Mouse (Mus musculus): ENCODE data around the gene Slc25a26. TPM values are rescaled to one million over a fixed set of nuclear protein-coding genes. Genes with fewer than 3 reads are reported as not detected.

The Slc25a26 gene
- polyA plus RNA-seq, 1 experiment from 2014 or later = 8.1 TPM

DNA sequence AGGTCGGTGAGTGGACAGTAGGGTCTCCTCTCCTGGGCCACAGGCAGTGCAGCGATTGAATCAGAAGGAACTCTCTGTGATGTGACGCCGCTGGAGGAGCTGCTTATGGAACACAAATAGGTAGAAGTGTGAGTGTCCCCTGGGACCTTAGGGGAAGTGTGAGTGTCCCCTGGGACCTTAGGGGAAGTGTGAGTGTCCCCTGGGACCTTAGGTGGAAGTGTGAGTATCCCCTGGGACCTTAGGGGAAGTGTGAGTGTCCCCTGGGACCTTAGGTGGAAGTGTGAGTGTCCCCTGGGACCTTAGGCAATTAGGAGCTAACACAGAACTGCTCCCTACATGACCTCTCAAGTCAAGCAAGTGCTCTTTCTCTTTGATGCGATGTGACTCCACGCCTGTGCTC, 18.0 kb downstream of the Slc25a26 start:
- no peaks in the 10 kb centered on the region for H3K27me3 ChIP-seq (ENCODE audit: control insufficient read depth, insufficient read depth, low read length)

GRCm38 (mm10) chr6:94524335-94524734, 24.2 kb downstream of the Slc25a26 start:
- Histone ChIP-seq H3K4me2 (replicated peaks; ENCODE audit: low read depth, low read length) (no peak overlapping the region), H3K4me1 (ENCODE audit: control insufficient read depth, insufficient read depth, low read length) (no peaks in the 10 kb centered on the region), H3K27ac (ENCODE audit: low read length) (no peak overlapping the region), H3K36me3 (ENCODE audit: control insufficient read depth, insufficient read depth, low read length) (no peaks in the 10 kb centered on the region), H3K4me3 (ENCODE audit: low read depth, low read length) (no peak overlapping the region), H3K27me3 (ENCODE audit: control insufficient read depth, insufficient read depth, low read length) (no peaks in the 10 kb centered on the region), H3K9ac (replicated peaks; ENCODE audit: low read depth, low read length) (no peak overlapping the region), H3K9me3 (ENCODE audit: control insufficient read depth, low read depth, low read length) (no peaks in the 10 kb centered on the region)
- no peak for ATAC-seq (ENCODE audit: insufficient number of reproducible peaks, insufficient read depth, low FRiP score, low read depth)
- WGBS = 34% methylated on average over 2 of the region's 2 CpGs

More for the DNA sequence above, 18.0 kb downstream of the Slc25a26 start:
- H3K27ac ChIP-seq (ENCODE audit: low read length) = no peak overlapping the region
- no peaks in the 10 kb centered on the region for H3K4me1 ChIP-seq (ENCODE audit: control insufficient read depth, insufficient read depth, low read length)
- 95% methylated on average over 6 of the region's 6 CpGs for WGBS
- no peak for ATAC-seq (ENCODE audit: insufficient number of reproducible peaks, insufficient read depth, low FRiP score, low read depth)
- no peak overlapping the region for H3K4me2 ChIP-seq (replicated peaks; ENCODE audit: low read depth, low read length)
- no peak overlapping the region for H3K9ac ChIP-seq (replicated peaks; ENCODE audit: low read depth, low read length)
- no peaks in the 10 kb centered on the region for H3K9me3 ChIP-seq (ENCODE audit: control insufficient read depth, low read depth, low read length)
- no peak overlapping the region for H3K4me3 ChIP-seq (ENCODE audit: low read depth, low read length)
- H3K36me3 ChIP-seq (ENCODE audit: control insufficient read depth, insufficient read depth, low read length) = no peaks in the 10 kb centered on the region

GRCm38 (mm10) chr6:94530756-94531155, 30.6 kb downstream of the Slc25a26 start:
- WGBS = 71% methylated on average over 7 of the region's 7 CpGs
- H3K9me3 ChIP-seq (ENCODE audit: control insufficient read depth, low read depth, low read length) = no peaks in the 10 kb centered on the region
- ATAC-seq (ENCODE audit: insufficient number of reproducible peaks, insufficient read depth, low FRiP score, low read depth) = no peak

DNA sequence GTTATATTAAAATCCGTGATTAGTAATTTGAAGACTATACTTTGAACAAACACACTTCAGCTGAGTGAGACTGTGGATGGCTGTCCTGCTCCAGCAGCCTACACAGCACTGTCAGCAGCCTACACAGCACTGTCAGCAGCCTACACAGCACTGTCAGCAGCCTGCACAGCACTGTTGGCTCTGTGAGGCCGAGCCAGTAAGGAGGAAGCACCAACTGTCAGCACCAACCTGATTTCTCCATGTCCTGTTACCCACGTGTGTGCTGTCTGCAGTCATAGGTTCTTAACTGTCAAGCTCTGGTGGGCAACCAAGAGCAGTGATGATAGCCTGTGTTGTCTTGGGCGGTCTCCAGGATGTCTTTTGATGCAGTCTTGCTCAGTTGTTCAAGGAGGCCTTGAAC, 32.0 kb downstream of the Slc25a26 start:
- no peak for ATAC-seq (ENCODE audit: insufficient number of reproducible peaks, insufficient read depth, low FRiP score, low read depth)

More at GRCm38 (mm10) chr6:94530756-94531155, 30.6 kb downstream of the Slc25a26 start:
- Histone ChIP-seq H3K9ac (replicated peaks; ENCODE audit: low read depth, low read length) (no peak overlapping the region), H3K27ac (ENCODE audit: low read length) (no peak overlapping the region), H3K27me3 (ENCODE audit: control insufficient read depth, insufficient read depth, low read length) (no peaks in the 10 kb centered on the region), H3K36me3 (ENCODE audit: control insufficient read depth, insufficient read depth, low read length) (no peaks in the 10 kb centered on the region), H3K4me2 (replicated peaks; ENCODE audit: low read depth, low read length) (no peak overlapping the region), H3K4me1 (ENCODE audit: control insufficient read depth, insufficient read depth, low read length) (no peaks in the 10 kb centered on the region), H3K4me3 (ENCODE audit: low read depth, low read length) (no peak overlapping the region)

DNA sequence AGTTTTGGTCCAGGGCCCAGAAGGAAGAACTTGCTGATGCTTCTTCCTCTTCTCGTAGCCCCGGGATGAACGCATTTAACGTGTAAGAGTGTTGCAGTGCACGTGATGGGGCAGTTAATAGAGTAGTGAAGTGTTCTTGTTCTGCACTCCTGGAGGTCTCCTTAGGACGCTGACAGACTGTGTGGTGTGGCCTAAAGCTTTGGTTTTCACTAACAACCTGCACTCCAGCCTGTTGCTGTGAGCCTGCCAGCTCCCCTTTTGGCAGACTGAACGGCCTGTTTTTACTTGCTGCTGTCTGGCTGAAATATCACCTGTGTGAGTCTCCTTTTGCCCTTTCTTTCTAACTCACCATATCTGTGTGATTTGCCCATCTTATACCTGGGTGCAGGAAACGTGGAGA, 36.3 kb downstream of the Slc25a26 start:
- no peak overlapping the region for H3K9ac ChIP-seq (replicated peaks; ENCODE audit: low read depth, low read length)
- peaks cover 33% of the 10 kb centered on the region for H3K4me1 ChIP-seq (ENCODE audit: control insufficient read depth, insufficient read depth, low read length)
- 71% methylated on average over 8 of the region's 8 CpGs for WGBS
- no peak overlapping the region for H3K27ac ChIP-seq (ENCODE audit: low read length)
- no peak overlapping the region for H3K4me2 ChIP-seq (replicated peaks; ENCODE audit: low read depth, low read length)
- no peak overlapping the region for H3K4me3 ChIP-seq (ENCODE audit: low read depth, low read length)
- H3K9me3 ChIP-seq (ENCODE audit: control insufficient read depth, low read depth, low read length) = no peaks in the 10 kb centered on the region
- ATAC-seq (ENCODE audit: insufficient number of reproducible peaks, insufficient read depth, low FRiP score, low read depth) = no peak
- no peaks in the 10 kb centered on the region for H3K27me3 ChIP-seq (ENCODE audit: control insufficient read depth, insufficient read depth, low read length)
- H3K36me3 ChIP-seq (ENCODE audit: control insufficient read depth, insufficient read depth, low read length) = no peaks in the 10 kb centered on the region

More for the DNA sequence above, 32.0 kb downstream of the Slc25a26 start:
- H3K27ac ChIP-seq (ENCODE audit: low read length) = no peak overlapping the region
- 78% methylated on average over 4 of the region's 4 CpGs for WGBS
- no peaks in the 10 kb centered on the region for H3K27me3 ChIP-seq (ENCODE audit: control insufficient read depth, insufficient read depth, low read length)
- H3K9ac ChIP-seq (replicated peaks; ENCODE audit: low read depth, low read length) = no peak overlapping the region
- no peaks in the 10 kb centered on the region for H3K9me3 ChIP-seq (ENCODE audit: control insufficient read depth, low read depth, low read length)
- H3K36me3 ChIP-seq (ENCODE audit: control insufficient read depth, insufficient read depth, low read length) = no peaks in the 10 kb centered on the region
- H3K4me2 ChIP-seq (replicated peaks; ENCODE audit: low read depth, low read length) = no peak overlapping the region
- H3K4me1 ChIP-seq (ENCODE audit: control insufficient read depth, insufficient read depth, low read length) = peaks cover 9% of the 10 kb centered on the region
- H3K4me3 ChIP-seq (ENCODE audit: low read depth, low read length) = no peak overlapping the region

- no peaks in the 10 kb centered on the region for H3K9me3 ChIP-seq (ENCODE audit: control insufficient read depth, low read depth, low read length)
- 57% methylated on average over 1 of the region's 1 CpGs for WGBS
- no peak for ATAC-seq (ENCODE audit: insufficient number of reproducible peaks, insufficient read depth, low FRiP score, low read depth)
- H3K4me1 ChIP-seq (ENCODE audit: control insufficient read depth, insufficient read depth, low read length) = peaks cover 34% of the 10 kb centered on the region
- H3K27ac ChIP-seq (ENCODE audit: low read length) = peak overlapping the region; percentile 72
- no peaks in the 10 kb centered on the region for H3K27me3 ChIP-seq (ENCODE audit: control insufficient read depth, insufficient read depth, low read length)
- H3K4me3 ChIP-seq (ENCODE audit: low read depth, low read length) = no peak overlapping the region
- H3K9ac ChIP-seq (replicated peaks; ENCODE audit: low read depth, low read length) = no peak overlapping the region
- H3K4me2 ChIP-seq (replicated peaks; ENCODE audit: low read depth, low read length) = no peak overlapping the region
- H3K36me3 ChIP-seq (ENCODE audit: control insufficient read depth, insufficient read depth, low read length) = no peaks in the 10 kb centered on the region
Measured at GRCm38 (mm10) chr6:94537652-94538051, 37.5 kb downstream of the Slc25a26 start.

DNA sequence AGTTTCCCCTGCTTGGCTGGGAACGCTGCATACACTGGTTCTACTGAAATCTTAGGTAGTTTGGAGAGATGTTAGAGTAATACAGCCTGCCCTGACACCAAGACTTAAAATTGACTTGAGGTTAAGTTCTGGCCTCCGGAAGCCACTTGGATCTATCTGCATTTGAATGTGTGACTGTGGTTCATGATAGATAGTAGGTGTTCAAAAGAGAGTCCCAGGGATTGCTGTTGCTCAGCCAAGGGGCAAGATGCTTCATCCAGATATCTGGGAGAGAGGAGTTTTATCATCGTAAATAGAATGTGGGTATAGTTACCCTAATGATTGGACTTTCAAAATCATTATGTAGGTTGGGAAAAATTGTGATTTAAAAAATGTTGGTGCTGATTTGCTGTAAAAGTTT, 40.0 kb downstream of the Slc25a26 start:
- Histone ChIP-seq H3K36me3 (ENCODE audit: control insufficient read depth, insufficient read depth, low read length) (no peaks in the 10 kb centered on the region), H3K4me3 (ENCODE audit: low read depth, low read length) (no peak overlapping the region), H3K9me3 (ENCODE audit: control insufficient read depth, low read depth, low read length) (no peaks in the 10 kb centered on the region), H3K4me2 (replicated peaks; ENCODE audit: low read depth, low read length) (no peak overlapping the region), H3K27ac (ENCODE audit: low read length) (no peak overlapping the region), H3K4me1 (ENCODE audit: control insufficient read depth, insufficient read depth, low read length) (peaks cover 37% of the 10 kb centered on the region), H3K27me3 (ENCODE audit: control insufficient read depth, insufficient read depth, low read length) (no peaks in the 10 kb centered on the region), H3K9ac (replicated peaks; ENCODE audit: low read depth, low read length) (no peak overlapping the region)
- ATAC-seq (ENCODE audit: insufficient number of reproducible peaks, insufficient read depth, low FRiP score, low read depth) = no peak
- WGBS = 87% methylated on average over 3 of the region's 3 CpGs

DNA sequence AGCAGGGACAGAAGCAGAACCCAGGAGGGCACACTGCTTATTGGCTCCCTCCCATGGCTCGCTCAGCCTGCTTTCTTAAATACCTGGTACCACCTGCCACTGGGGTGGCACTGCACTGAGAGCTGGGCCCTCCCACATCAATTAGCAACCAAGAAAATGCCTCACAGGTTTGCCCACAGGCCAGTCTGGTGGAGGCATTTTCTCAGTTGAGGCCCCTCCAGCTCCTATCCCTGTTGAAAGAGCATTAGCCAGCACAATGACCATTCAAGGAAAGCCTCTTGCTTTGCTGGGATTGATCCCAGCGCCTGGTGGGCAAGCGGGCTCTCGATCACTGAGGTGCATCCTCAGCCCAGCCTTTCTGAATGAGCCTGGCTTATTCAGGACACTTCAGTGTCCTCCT, 40.5 kb downstream of the Slc25a26 start:
- Histone ChIP-seq H3K9ac (replicated peaks; ENCODE audit: low read depth, low read length) (no peak overlapping the region), H3K4me2 (replicated peaks; ENCODE audit: low read depth, low read length) (no peak overlapping the region), H3K27ac (ENCODE audit: low read length) (peak overlapping the region; percentile 91), H3K9me3 (ENCODE audit: control insufficient read depth, low read depth, low read length) (no peaks in the 10 kb centered on the region), H3K27me3 (ENCODE audit: control insufficient read depth, insufficient read depth, low read length) (no peaks in the 10 kb centered on the region), H3K4me1 (ENCODE audit: control insufficient read depth, insufficient read depth, low read length) (peaks cover 37% of the 10 kb centered on the region), H3K36me3 (ENCODE audit: control insufficient read depth, insufficient read depth, low read length) (no peaks in the 10 kb centered on the region), H3K4me3 (ENCODE audit: low read depth, low read length) (no peak overlapping the region)
- ATAC-seq (ENCODE audit: insufficient number of reproducible peaks, insufficient read depth, low FRiP score, low read depth) = no peak
- WGBS = 75% methylated on average over 4 of the region's 4 CpGs

DNA sequence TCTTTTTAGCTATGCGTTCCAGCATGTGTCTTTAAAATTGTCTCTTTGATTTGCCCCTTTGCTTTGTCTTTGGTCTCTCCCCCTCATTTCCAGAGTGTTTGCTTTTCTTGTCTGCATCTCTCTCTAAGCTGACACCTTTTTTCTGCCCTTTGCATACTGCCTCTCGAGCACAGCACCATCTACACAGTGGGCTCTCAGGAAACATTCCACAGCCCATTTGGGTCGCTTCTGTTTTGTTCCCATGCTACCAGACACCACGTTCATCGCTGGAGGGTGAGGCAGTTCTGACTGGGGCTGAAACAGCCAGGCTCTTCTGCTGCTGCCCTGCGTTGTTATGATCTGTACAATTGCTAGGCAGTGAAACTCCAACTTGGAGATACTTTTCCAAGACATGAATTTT, 41.0 kb downstream of the Slc25a26 start:
- ATAC-seq (ENCODE audit: insufficient number of reproducible peaks, insufficient read depth, low FRiP score, low read depth) = no peak
- peaks cover 37% of the 10 kb centered on the region for H3K4me1 ChIP-seq (ENCODE audit: control insufficient read depth, insufficient read depth, low read length)
- no peak overlapping the region for H3K4me2 ChIP-seq (replicated peaks; ENCODE audit: low read depth, low read length)
- H3K9me3 ChIP-seq (ENCODE audit: control insufficient read depth, low read depth, low read length) = no peaks in the 10 kb centered on the region
- H3K9ac ChIP-seq (replicated peaks; ENCODE audit: low read depth, low read length) = no peak overlapping the region
- H3K27me3 ChIP-seq (ENCODE audit: control insufficient read depth, insufficient read depth, low read length) = no peaks in the 10 kb centered on the region
- no peak overlapping the region for H3K4me3 ChIP-seq (ENCODE audit: low read depth, low read length)
- peak overlapping the region; percentile 91 for H3K27ac ChIP-seq (ENCODE audit: low read length)
- no peaks in the 10 kb centered on the region for H3K36me3 ChIP-seq (ENCODE audit: control insufficient read depth, insufficient read depth, low read length)
- 22% methylated on average over 6 of the region's 6 CpGs for WGBS
